Mouse (Mus musculus) megakaryocyte-erythroid progenitor cell, adult 5-6 weeks (primary cell): ENCODE results near the gene Il19. TPM values are rescaled to one million over a fixed set of nuclear protein-coding genes. Genes with fewer than 3 reads are reported as not detected.

Source experiments
- ATAC-seq: replicated peaks from 2 replicates; pipeline ENCODE4 v1.8.0; 2016; ENCODE audit warnings: mild to moderate bottlenecking, inconsistent platforms; ENCODE audit not compliant: severe bottlenecking, poor library complexity, low FRiP score, low TSS enrichment
- total RNA-seq, 2 experiments: library from RNA; stranded (forward) in 1 of 2; stranded (reverse) in 1 of 2; fragments of 200-1000, 215-1000 nt in 1 of 2; fragments of >200 nt in 1 of 2; fragmentation: Nextera tagmentation in 1 of 2; gene quantifications; 2 replicates each; pipeline ENCODE4 v1.2.3; 2014 to 2017

Gene Il19
- not detected in 2 replicates for total RNA-seq (2014; fragmentation: Nextera tagmentation)
- total RNA-seq (2017), result not detected in 2 replicates

DNA sequence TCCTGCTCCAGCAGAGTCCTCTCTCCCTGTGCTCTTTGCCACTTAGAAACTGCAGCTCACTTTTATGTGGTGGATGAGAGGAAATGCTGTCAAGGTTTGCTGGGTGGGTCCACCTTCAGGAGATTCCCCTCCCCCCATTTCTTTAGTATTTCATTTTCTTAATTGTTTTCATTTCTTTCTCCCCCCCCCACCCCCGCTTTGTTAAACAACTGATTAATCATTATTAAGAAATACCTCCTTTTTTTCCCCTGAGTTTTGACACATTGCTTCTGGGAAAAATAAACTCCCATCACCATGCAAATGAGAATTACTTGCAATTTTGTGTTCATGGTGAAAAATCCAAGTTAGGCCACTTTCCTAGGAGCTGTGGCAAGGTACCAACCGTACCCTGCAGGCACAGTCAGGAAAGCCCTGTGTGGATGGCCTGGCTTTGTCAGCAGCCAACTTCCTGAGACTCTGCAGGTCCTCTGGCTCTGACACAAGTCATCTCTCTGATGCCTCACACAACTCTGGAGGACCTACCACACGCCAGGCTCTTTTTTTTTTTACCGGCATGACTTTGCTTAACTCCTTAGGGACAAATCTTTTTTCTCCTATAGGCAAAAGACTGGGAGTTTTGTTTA, at the start of gene Il19:
Gene Il19 (minus strand): TSS at position 51 of the 623 bp plus-strand sequence.
- no peak for ATAC-seq

- ATAC-seq, result no peak
Observed at GRCm38 (mm10) chr1:130989331-130989730, 49.4 kb upstream of the Il19 start.

DNA sequence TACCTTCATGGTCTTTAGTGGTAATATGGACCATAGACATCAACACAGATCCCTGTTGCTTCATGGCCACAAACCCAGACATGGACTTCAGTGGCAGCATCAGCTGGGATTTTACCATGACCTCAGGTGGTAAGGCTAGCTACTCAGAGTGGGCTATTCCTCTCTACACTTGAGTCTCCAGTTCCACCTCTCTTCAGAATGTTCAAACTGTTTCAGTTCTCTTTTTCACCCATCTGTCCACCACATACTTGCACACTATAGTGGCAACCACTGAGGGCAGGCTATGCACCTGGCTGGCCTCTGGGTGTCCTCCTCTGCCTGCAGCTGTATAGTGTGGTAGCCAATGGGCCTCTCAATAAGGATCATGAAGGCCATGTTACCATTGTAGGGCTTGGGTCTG, 47.5 kb upstream of the Il19 start:
- ATAC-seq, result peak; percentile 40; the same call in 1 of the 2 replicates

- ATAC-seq, result no peak
Observed at GRCm38 (mm10) chr1:130987001-130987400, 47.1 kb upstream of the Il19 start.

DNA sequence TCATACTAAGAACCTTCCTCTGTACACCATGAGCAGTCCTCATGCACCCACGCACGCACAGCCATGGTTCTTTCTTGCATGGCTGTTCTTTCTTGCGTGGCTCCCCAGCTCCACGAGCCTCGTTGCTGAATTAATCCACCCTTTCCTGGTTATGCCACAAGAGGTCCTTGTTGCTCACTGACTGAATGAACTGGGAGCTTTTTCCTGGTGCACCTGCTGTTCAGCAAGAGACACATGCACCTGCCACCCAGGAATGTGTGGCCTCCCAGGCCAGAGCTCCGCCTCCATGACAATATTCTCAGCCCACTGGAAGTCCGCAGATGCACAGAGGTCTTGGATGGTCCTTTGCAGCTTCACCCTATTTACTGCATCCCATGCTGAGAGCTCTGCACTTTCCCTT, 44.5 kb upstream of the Il19 start:
- no peak for ATAC-seq

DNA sequence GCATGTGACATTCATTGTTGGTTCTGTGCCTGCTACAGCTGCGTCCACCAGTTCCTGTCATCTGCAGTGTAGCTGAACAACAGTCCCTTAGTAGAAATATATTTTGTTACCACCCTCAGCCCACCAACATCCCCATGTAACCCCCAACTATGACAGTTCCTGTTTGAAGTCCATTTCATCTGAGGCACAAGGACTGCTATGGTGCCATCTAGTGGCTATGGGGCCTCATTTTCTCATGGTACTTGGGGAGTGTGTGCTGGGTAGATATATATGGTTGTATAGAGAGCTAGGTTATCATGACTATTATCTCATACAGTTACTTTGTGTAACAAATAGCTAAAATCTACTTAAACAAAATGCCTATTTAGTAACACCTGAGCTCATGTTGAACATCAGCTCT, 39.5 kb upstream of the Il19 start:
- ATAC-seq, result peak; percentile 82

DNA sequence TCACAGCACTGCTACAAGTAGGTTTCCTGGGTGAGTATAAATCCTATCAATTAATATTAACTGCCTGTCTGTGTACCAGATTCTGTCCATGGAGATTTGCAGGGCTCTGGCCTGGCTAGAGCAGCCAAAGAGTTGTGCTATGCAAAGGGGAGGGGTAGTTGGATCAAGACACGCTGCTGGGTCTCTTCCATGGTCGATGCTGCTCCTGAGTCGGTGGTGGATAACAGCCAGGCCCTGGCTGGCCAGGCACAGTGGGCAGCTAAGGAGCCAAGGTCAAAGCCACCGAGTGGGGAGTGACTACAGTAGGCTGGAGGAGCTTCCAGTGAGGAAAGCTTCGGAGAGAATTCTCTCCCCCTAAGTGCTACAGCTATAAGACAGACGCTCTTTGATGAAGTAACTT, 24.0 kb upstream of the Il19 start:
- ATAC-seq, result no peak

DNA sequence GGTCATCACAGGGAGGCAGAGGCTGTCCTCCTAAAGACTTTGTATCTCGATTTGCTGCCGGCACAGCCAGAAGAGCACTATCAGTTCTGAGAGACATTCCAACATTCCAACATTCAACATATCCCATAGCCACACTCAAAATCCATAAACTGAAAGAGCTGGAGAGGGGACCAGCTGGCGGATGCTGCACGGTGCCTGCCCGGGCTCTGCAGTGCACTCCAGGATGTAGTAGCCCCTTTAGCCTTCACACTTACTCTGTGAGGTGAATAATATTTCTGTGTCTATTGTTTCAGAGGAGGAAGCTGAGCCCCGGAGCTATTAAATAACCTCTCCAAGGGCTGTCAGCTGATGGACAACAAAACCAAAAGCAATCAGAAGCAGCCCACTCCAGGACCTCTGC, 7.0 kb upstream of the Il19 start:
- ATAC-seq, result no peak

- ATAC-seq, result no peak
Observed at GRCm38 (mm10) chr1:130941801-130942200, 1.9 kb upstream of the Il19 start.

- ATAC-seq, result no peak
Observed at GRCm38 (mm10) chr1:130938192-130938591, 1.7 kb downstream of the Il19 start.

GRCm38 (mm10) chr1:130937170-130937569, 2.7 kb downstream of the Il19 start:
- no peak for ATAC-seq

DNA sequence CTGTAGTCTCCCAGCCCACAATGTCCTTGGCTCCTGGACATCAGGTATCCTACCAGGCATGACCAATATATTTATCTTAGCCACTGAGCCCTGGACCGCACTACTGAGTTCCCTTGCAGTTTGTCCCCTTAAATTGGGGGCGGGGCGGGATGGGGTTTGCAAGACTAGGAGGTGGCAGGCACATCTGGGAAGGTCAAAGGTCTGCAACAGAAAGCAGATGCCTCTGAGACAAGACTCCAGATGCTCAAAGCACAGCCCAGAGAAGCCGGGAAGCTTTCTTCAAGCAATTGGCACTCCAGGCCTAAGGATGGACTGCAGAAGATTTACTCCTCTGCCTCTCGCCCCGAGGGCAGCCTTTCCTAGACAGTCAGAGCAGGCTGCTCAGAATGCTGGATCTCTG, 3.6 kb downstream of the Il19 start:
- no peak for ATAC-seq

DNA sequence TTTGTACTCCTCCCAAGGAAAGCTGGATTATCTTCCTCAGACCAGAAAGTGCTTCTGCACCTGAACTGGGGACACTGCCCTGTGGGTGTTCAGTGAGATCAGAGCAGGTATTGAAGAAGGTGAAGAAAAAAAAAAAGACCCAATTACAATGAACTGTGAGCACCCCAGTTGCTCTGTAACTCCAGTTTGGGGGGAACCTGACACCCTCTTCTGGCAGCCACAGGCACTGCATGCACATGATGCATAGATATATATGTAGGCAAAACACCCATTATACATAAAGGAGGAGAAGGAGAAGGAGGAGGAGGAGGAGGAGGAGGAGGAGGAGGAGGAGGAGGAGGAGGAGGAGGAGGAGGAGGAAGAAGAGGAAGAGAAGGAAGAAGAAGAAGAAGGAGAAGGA, 13.4 kb downstream of the Il19 start:
- ATAC-seq, result peak; percentile 70; the same call in 1 of the 2 replicates

DNA sequence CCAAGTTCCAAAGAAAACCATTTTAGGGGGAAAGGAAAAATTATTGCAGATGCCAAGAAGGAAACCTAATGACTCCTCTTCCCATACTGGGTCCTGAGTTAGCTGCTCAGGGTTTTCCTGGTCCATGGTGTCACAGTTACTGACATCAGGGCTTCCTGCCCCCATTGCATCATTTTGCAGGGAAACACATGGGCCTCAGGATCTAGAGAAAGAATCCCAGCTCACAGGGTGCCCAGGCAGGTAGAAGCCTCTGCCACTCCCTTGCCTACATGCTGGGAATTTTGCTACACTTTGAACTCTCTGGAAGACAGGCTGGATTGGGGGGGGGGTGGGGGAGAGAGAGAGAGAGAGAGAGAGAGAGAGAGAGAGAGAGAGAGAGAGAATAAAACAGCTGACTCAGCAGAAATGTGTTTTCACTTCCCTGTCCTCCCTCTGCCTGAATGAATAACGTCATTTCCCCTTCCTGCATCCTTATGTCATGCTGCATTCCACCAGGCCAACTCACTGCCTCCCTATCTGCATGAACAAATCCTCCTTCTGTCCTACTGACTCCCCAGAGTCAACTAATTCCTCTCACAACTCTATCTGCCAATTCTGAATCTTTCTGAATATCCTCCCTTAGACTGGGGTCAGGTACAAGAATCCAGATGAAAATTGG, 21.5 kb downstream of the Il19 start:
- no peak for ATAC-seq

DNA sequence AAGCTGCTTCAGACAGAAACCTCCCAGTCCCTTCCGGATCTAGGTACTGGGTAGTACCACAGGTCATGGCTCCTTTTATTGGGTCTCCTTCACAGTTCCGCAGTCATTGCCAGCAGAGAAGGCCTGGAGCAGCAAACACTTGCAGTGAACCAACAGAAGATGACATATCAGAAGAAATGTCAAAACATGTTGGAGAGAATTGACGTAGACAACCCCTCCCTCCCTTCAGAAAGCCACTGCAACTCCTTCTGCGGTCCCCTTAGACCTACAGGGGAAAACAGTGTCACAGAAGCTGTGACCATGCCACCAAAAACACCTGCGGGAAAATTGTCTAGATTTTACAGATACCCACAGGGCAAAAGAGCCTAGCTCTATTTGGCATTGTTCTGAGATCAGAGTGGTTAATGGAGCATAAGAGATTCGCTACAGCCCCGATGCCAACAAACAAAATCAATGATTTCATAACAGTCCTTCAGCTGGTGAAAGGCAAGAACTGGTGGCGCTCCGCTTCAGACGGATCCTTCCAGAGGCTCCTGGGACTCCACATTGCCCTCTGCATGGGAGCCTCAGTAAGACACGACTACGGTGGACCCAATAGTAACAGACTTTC, 28.4 kb downstream of the Il19 start, which contains the start of gene Il20:
Gene Il20 (minus strand): TSS at position 51 of the 610 bp plus-strand sequence.
- no peak for ATAC-seq

GRCm38 (mm10) chr1:130902505-130902904, 37.4 kb downstream of the Il19 start:
- ATAC-seq, result no peak

- no peak for ATAC-seq
Observed at GRCm38 (mm10) chr1:130894468-130894867, 45.4 kb downstream of the Il19 start.

- ATAC-seq, result no peak
Observed at GRCm38 (mm10) chr1:130893329-130894040, 46.4 kb downstream of the Il19 start.

DNA sequence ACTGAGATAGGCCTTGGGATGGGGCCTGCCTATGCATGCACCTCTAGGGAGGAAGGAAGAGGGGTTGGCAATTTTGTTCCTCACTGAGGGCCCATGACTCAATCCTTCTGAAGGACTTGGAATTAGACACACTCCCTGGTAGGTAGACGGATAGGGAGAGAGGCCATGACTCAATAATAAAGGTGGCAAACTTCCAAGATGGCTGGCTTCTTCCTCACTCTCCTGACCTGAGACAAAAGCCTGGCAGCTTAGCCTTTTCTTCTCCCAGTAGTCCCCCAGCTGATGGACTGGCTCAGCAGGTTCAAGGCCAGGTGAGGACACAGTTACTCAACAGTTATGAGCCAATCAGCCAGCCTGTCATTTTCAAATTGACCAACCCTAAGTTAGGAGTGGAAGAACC, 47.5 kb downstream of the Il19 start:
- ATAC-seq, result no peak

- no peak for ATAC-seq
Observed at GRCm38 (mm10) chr1:130887354-130887753, 52.6 kb downstream of the Il19 start, which contains the start of gene Il24. Il24 (minus strand) TSS chr1:130887454.
